Mouse (Mus musculus): ENCODE measurements around the gene Nlrp1b.

Gene Nlrp1b

GRCm38 (mm10) chr11:71230684-71231480 lies at the start of gene Nlrp1b:
Nlrp1b (minus strand) TSS chr11:71230733.
- DNase-seq (ENCODE audit: low spot score), result no peak

GRCm38 (mm10) chr11:71261036-71261435 lies 30.5 kb upstream of the Nlrp1b start:
- DNase-seq (ENCODE audit: low spot score), result no peak

GRCm38 (mm10) chr11:71251333-71251732 lies 20.8 kb upstream of the Nlrp1b start:
- no peak for DNase-seq (ENCODE audit: low spot score)

- DNase-seq (ENCODE audit: low spot score), result no peak
These were observed 5.9 kb downstream of the Nlrp1b start for GRCm38 (mm10) chr11:71224614-71225013.

- DNase-seq (ENCODE audit: low spot score), result no peak
These were observed 27.8 kb downstream of the Nlrp1b start for GRCm38 (mm10) chr11:71202703-71203102.

- DNase-seq (ENCODE audit: low spot score), result no peak
These were observed 31.2 kb downstream of the Nlrp1b start for GRCm38 (mm10) chr11:71199349-71199748.

GRCm38 (mm10) chr11:71169633-71170032 lies 60.9 kb downstream of the Nlrp1b start:
- DNase-seq (ENCODE audit: low spot score), result no peak

- no peak for DNase-seq (ENCODE audit: low spot score)
These were observed 66.4 kb downstream of the Nlrp1b start for GRCm38 (mm10) chr11:71164139-71164538.

GRCm38 (mm10) chr11:71159439-71160136 lies 70.9 kb downstream of the Nlrp1b start:
- DNase-seq (ENCODE audit: low spot score), result no peak

GRCm38 (mm10) chr11:71155272-71155671 lies 75.3 kb downstream of the Nlrp1b start:
- no peak for DNase-seq (ENCODE audit: low spot score)

- DNase-seq (ENCODE audit: low spot score), result no peak
These were observed 85.9 kb downstream of the Nlrp1b start, which contains the start of gene Nlrp1a for GRCm38 (mm10) chr11:71144661-71145060. Nlrp1a (minus strand) TSS chr11:71144704.

GRCm38 (mm10) chr11:71142031-71142430 lies 88.5 kb downstream of the Nlrp1b start:
- no peak for DNase-seq (ENCODE audit: low spot score)

GRCm38 (mm10) chr11:71107128-71107527 lies 123.4 kb downstream of the Nlrp1b start:
- DNase-seq (ENCODE audit: low spot score), result no peak

GRCm38 (mm10) chr11:71106261-71107021 lies 124.1 kb downstream of the Nlrp1b start:
- no peak for DNase-seq (ENCODE audit: low spot score)

- DNase-seq (ENCODE audit: low spot score), result no peak
These were observed 126.6 kb downstream of the Nlrp1b start for GRCm38 (mm10) chr11:71103931-71104330.
